Mouse (Mus musculus): ENCODE measurements around the gene Clock. TPM values are rescaled to one million over a fixed set of nuclear protein-coding genes. Genes with fewer than 3 reads are reported as not detected.

The Clock gene
- total and polyA plus RNA-seq, 3 experiments = 11.1 to 35.3 (median 29.4) TPM

GRCm38 (mm10) chr5:76337100-76337499 lies 32.5 kb upstream of the Clock start:
- H3K9ac ChIP-seq (ENCODE audit: low read depth, low read length) = no peak overlapping the region
- no peak for DNase-seq
- TF ChIP-seq CTCF (IDR thresholded peaks at IDR 0.05) (no peak), POLR2A (IDR thresholded peaks at IDR 0.05; ENCODE audit: insufficient read depth, low read depth, low read length) (no peak), EP300 (IDR thresholded peaks at IDR 0.05; ENCODE audit: insufficient read depth, low read depth, low read length) (no peak)
- H3K36me3 ChIP-seq (ENCODE audit: control insufficient read depth, insufficient read depth, low read length) = no peaks in the 10 kb centered on the region
- no peaks in the 10 kb centered on the region for H3K27me3 ChIP-seq (ENCODE audit: control insufficient read depth, insufficient read depth, low read length)
- no peak overlapping the region for H3K4me3 ChIP-seq
- H3K79me2 ChIP-seq (replicated peaks; ENCODE audit: control insufficient read depth, insufficient read depth, low read length) = no peaks in the 10 kb centered on the region
- H3K27ac ChIP-seq = no peak overlapping the region
- no peaks in the 10 kb centered on the region for H3K4me1 ChIP-seq (ENCODE audit: control insufficient read depth, insufficient read depth, low read length)
- intact Hi-C loops (cut with DNase I) = no loop called here
- 80% methylated on average over 8 of the region's 8 CpGs for WGBS

DNA sequence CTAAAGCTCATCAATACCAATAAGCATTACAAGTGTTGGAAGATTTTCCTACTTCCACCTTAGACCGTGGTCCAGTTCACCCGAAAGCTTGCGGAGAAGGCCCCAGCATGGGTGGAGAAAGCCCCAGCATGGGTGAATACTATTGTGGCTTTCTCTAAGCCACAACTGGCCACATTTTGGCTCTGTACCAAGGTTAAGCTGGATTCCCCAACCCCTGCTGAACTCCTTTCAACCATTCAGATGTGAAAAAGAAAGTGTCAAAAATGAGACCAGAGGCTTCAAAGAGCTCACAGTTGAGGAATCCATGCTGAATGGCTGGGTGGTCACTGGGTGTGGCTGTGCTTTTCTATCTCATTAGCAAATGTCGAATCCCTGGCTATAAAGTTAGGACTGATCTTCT lies 29.2 kb upstream of the Clock start:
- no peaks in the 10 kb centered on the region for H3K79me2 ChIP-seq (replicated peaks; ENCODE audit: control insufficient read depth, insufficient read depth, low read length)
- no peak overlapping the region for H3K4me3 ChIP-seq
- H3K4me1 ChIP-seq (ENCODE audit: control insufficient read depth, insufficient read depth, low read length) = no peaks in the 10 kb centered on the region
- H3K27me3 ChIP-seq (ENCODE audit: control insufficient read depth, insufficient read depth, low read length) = no peaks in the 10 kb centered on the region
- no peak for DNase-seq
- intact Hi-C loops (cut with DNase I) = no loop called here
- 85% methylated on average over 4 of the region's 4 CpGs for WGBS
- H3K27ac ChIP-seq = no peak overlapping the region
- no peaks in the 10 kb centered on the region for H3K36me3 ChIP-seq (ENCODE audit: control insufficient read depth, insufficient read depth, low read length)
- TF ChIP-seq EP300 (IDR thresholded peaks at IDR 0.05; ENCODE audit: insufficient read depth, low read depth, low read length) = no peak
- no peak for TF ChIP-seq POLR2A (IDR thresholded peaks at IDR 0.05; ENCODE audit: insufficient read depth, low read depth, low read length)
- no peak for TF ChIP-seq CTCF (IDR thresholded peaks at IDR 0.05)
- no peak overlapping the region for H3K9ac ChIP-seq (ENCODE audit: low read depth, low read length)

- Histone ChIP-seq H3K27ac (no peak within 1 kb of the TSS), H3K4me1 (ENCODE audit: control insufficient read depth, insufficient read depth, low read length) (no peaks in the 10 kb centered on the region), H3K4me3 (no peak within 1 kb of the TSS), H3K79me2 (replicated peaks; ENCODE audit: control insufficient read depth, insufficient read depth, low read length) (no peaks in the 10 kb centered on the region), H3K9ac (ENCODE audit: low read depth, low read length) (no peak within 1 kb of the TSS), H3K36me3 (ENCODE audit: control insufficient read depth, insufficient read depth, low read length) (no peaks in the 10 kb centered on the region), H3K27me3 (ENCODE audit: control insufficient read depth, insufficient read depth, low read length) (no peaks in the 10 kb centered on the region)
- no peak for DNase-seq
- 90% methylated on average over 7 of the region's 7 CpGs for WGBS
- intact Hi-C loops (cut with DNase I) = no loop called here
- TF ChIP-seq EP300 (IDR thresholded peaks at IDR 0.05; ENCODE audit: insufficient read depth, low read depth, low read length) (no peak), POLR2A (IDR thresholded peaks at IDR 0.05; ENCODE audit: insufficient read depth, low read depth, low read length) (no peak), CTCF (IDR thresholded peaks at IDR 0.05) (no peak)
These were observed 26.4 kb upstream of the Clock start, which contains the start of gene Pdcl2 for GRCm38 (mm10) chr5:76330953-76331352. Pdcl2 (minus strand) TSS chr5:76331156.

- Histone ChIP-seq H3K27ac (peak overlapping the region; percentile 61; the same call in 1 of the 2 replicates), H3K4me3 (no peak overlapping the region), H3K9ac (ENCODE audit: low read depth, low read length) (no peak overlapping the region), H3K36me3 (ENCODE audit: control insufficient read depth, insufficient read depth, low read length) (no peaks in the 10 kb centered on the region), H3K79me2 (replicated peaks; ENCODE audit: control insufficient read depth, insufficient read depth, low read length) (no peaks in the 10 kb centered on the region), H3K27me3 (ENCODE audit: control insufficient read depth, insufficient read depth, low read length) (no peaks in the 10 kb centered on the region), H3K4me1 (ENCODE audit: control insufficient read depth, insufficient read depth, low read length) (no peaks in the 10 kb centered on the region)
- TF ChIP-seq CTCF (IDR thresholded peaks at IDR 0.05) (no peak), EP300 (IDR thresholded peaks at IDR 0.05; ENCODE audit: insufficient read depth, low read depth, low read length) (no peak), POLR2A (IDR thresholded peaks at IDR 0.05; ENCODE audit: insufficient read depth, low read depth, low read length) (no peak)
- DNase-seq = no peak
- intact Hi-C loops (cut with DNase I) = no loop called here
- 34% methylated on average over 2 of the region's 2 CpGs for WGBS
These were observed 22.7 kb upstream of the Clock start for GRCm38 (mm10) chr5:76327296-76327695.

GRCm38 (mm10) chr5:76325113-76325512 lies 20.5 kb upstream of the Clock start:
- Histone ChIP-seq H3K36me3 (ENCODE audit: control insufficient read depth, insufficient read depth, low read length) (no peaks in the 10 kb centered on the region), H3K27me3 (ENCODE audit: control insufficient read depth, insufficient read depth, low read length) (no peaks in the 10 kb centered on the region), H3K9ac (ENCODE audit: low read depth, low read length) (no peak overlapping the region), H3K4me1 (ENCODE audit: control insufficient read depth, insufficient read depth, low read length) (no peaks in the 10 kb centered on the region), H3K4me3 (no peak overlapping the region), H3K79me2 (replicated peaks; ENCODE audit: control insufficient read depth, insufficient read depth, low read length) (no peaks in the 10 kb centered on the region), H3K27ac (no peak overlapping the region)
- no peak for TF ChIP-seq EP300 (IDR thresholded peaks at IDR 0.05; ENCODE audit: insufficient read depth, low read depth, low read length)
- no peak for TF ChIP-seq POLR2A (IDR thresholded peaks at IDR 0.05; ENCODE audit: insufficient read depth, low read depth, low read length)
- TF ChIP-seq CTCF (IDR thresholded peaks at IDR 0.05) = no peak
- no peak for DNase-seq
- intact Hi-C loops (cut with DNase I) = no loop called here
- WGBS = 88% methylated on average over 4 of the region's 4 CpGs

DNA sequence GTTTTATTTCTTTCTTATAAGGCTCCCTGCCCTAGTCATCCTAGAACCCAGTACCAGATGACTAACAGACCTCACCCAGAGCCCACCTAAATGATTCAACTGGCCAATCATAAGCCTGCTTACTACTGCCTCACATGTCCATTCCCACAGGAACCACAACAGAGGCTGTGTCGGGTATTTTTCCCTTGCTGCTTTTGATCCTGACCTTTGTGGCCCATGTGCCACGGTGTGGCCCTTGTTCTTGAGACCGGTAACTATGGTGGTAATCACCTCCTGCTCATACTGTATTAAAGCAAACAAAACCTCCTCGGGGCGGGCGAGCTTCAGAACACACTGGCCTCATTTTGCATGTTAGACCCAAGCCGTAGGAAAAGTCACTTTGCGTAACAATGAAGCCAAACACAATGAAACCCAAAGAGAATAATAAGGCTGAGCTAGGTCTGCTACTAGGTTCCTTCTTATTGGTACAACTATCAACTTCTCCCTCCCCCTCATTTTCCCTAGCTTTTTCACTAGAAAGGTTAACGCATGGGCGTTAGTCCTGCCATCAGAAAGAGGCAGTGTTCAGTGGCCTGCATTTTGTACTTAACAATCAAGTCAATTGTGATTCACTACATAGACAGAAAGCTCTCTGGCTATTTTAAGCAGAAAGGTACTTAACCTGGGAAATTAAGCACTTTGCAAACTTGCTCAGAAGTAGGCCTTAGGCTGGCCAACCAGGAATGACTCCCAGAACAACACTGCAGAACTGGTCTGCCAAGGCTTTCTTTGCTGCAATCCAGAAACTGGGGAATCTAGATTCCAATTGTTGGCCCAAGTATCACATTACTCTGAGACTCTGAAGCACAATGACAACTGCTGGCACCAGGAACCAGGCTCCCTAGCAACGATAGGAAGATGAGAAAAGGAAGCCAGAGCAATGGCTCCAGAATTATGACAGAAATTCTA lies 16.9 kb upstream of the Clock start:
- no peak overlapping the region for H3K4me3 ChIP-seq
- no peak for DNase-seq
- H3K9ac ChIP-seq (ENCODE audit: low read depth, low read length) = no peak overlapping the region
- no peaks in the 10 kb centered on the region for H3K79me2 ChIP-seq (replicated peaks; ENCODE audit: control insufficient read depth, insufficient read depth, low read length)
- intact Hi-C loops (cut with DNase I) = no loop called here
- no peak for TF ChIP-seq EP300 (IDR thresholded peaks at IDR 0.05; ENCODE audit: insufficient read depth, low read depth, low read length)
- no peak for TF ChIP-seq CTCF (IDR thresholded peaks at IDR 0.05)
- TF ChIP-seq POLR2A (IDR thresholded peaks at IDR 0.05; ENCODE audit: insufficient read depth, low read depth, low read length) = no peak
- H3K27ac ChIP-seq = no peak overlapping the region
- H3K36me3 ChIP-seq (ENCODE audit: control insufficient read depth, insufficient read depth, low read length) = no peaks in the 10 kb centered on the region
- 75% methylated on average over 11 of the region's 11 CpGs for WGBS
- no peaks in the 10 kb centered on the region for H3K27me3 ChIP-seq (ENCODE audit: control insufficient read depth, insufficient read depth, low read length)
- no peaks in the 10 kb centered on the region for H3K4me1 ChIP-seq (ENCODE audit: control insufficient read depth, insufficient read depth, low read length)
